Mouse (Mus musculus) small intestine, adult 2 months (tissue): ENCODE results near the gene Incenp.

Source experiments
- CTCF ChIP-seq: fragments of 200-500 bp; IDR thresholded peaks from 2 replicates; pipeline ENCODE4 v1.5.1; 2012; ENCODE audit warnings: low read depth, mild to moderate bottlenecking, control low read depth, inconsistent platforms, low read length, moderate library complexity, mixed read lengths; ENCODE audit not compliant: insufficient replicate concordance, insufficient read length; ENCODE audit errors: extremely low read depth
- POLR2A ChIP-seq: fragments of 200-500 bp; IDR thresholded peaks from 2 replicates; pipeline ENCODE4 v1.6.1; 2012; ENCODE audit warnings: low read depth, mild to moderate bottlenecking, control low read depth, inconsistent platforms, low read length, moderate library complexity

DNA sequence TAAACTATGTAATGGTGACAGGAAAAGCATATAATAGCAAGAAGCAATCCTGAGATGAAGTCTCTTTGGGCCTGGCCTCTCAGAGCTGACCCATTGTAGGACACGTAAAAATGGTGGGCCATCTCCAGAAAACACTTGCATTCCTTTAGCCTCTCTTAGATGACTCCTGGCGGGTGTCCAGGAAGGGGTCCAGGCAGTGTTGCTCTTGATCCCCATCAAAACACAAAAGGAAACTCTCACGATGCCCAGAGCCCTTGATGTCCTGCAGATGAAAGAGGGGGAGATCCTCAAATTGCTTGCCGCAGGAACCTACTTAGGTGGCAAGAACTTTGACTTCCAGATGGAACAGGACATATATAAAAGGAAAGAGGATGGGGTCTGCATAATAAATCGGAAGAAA lies 38.1 kb upstream of the Incenp start:
- TF ChIP-seq POLR2A, result no peak
- TF ChIP-seq CTCF, result no peak
